Mouse (Mus musculus) liver, embryonic 14.5 days (tissue): ENCODE results near the gene Tmcc3.
A peak's percentile ranks its signal among the peaks of the same experiment; 100 is the strongest.

ENCODE experiments used
- CTCF ChIP-seq: IDR thresholded peaks from 2 replicates; pipeline ENCODE4 v1.5.1; 2016; ENCODE audit warnings: antibody characterized with exemption, low read depth, control low read depth
- EP300 ChIP-seq: IDR thresholded peaks from 2 replicates; pipeline ENCODE4 v1.6.1; 2016; ENCODE audit warnings: antibody characterized with exemption, low read depth

GRCm38 (mm10) chr10:94623617-94624016 is 311.9 kb downstream of the Tmcc3 start:
- TF ChIP-seq CTCF (peak; percentile 94), EP300 (no peak)
